8 mouse cellular contexts compared by ENCODE assay signal in genomic region chr17:27257345-27257744, GRCm38 (mm10). TPM values are rescaled to one million over a fixed set of nuclear protein-coding genes. Genes with fewer than 3 reads are reported as not detected.
DNase-seq lines count a peak whose midpoint lies in the region; ATAC-seq and TF ChIP-seq lines count a peak whose summit lies in the region.
"Had no signal": no experiment of that assay in that cellular context is flagged by ENCODE, and none has a peak within 500 bp of the region (broad histone marks: within the 10 kb centered on the region; RNA-seq: fewer than 3 reads in every experiment).

No protein-coding gene starts in this region.

- H3K27ac ChIP-seq in heart, adult 2 months = no peak overlapping the region
- H3K27ac ChIP-seq in lung, embryonic 14.5 days (ENCODE audit: low read depth) = no peak overlapping the region
- H3K27ac ChIP-seq in midbrain, embryonic 16.5 days (ENCODE audit: low read length) = no peak overlapping the region
- H3K27ac ChIP-seq: embryonic facial prominence, embryonic 12.5 days had no signal

- DNase-seq in heart, adult 2 months = no peak
- DNase-seq in heart, postnatal 36 days = no peak
- DNase-seq in lung, embryonic 14.5 days = peak; percentile 64
- no peak for DNase-seq in lung, postnatal 14 days
- peak; percentile 30 for DNase-seq in embryo, embryonic 10.5 days (ENCODE audit: low spot score)
- no peak for DNase-seq in thymus, adult 18-20 months

- peak; percentile 72 for TF ChIP-seq CTCF in heart, adult 2 months (IDR thresholded peaks at IDR 0.05)
- TF ChIP-seq CTCF in lung, embryonic 14.5 days (IDR thresholded peaks at IDR 0.05; ENCODE audit: low read depth) = peak; percentile 70

- H3K9ac ChIP-seq in heart, adult 2 months (ENCODE audit: low read depth, low read length) = no peak overlapping the region
- no peak overlapping the region for H3K9ac ChIP-seq in lung, embryonic 14.5 days
- H3K9ac ChIP-seq in midbrain, embryonic 16.5 days (ENCODE audit: low read depth, low read length) = no peak overlapping the region
- H3K9ac ChIP-seq: embryonic facial prominence, embryonic 12.5 days had no signal

- no peaks in the 10 kb centered on the region for H3K79me2 ChIP-seq in heart, adult 2 months (replicated peaks; ENCODE audit: control insufficient read depth, insufficient read depth, low read length)

- TF ChIP-seq EP300 in heart, adult 2 months (IDR thresholded peaks at IDR 0.05; ENCODE audit: insufficient read depth, low read depth, low read length) = no peak

- ATAC-seq in lung, embryonic 14.5 days (ENCODE audit: insufficient read depth) = no peak
- ATAC-seq in midbrain, embryonic 16.5 days = peak; percentile 54; the same call in 1 of the 2 replicates

- no peaks in the 10 kb centered on the region for H3K27me3 ChIP-seq in heart, adult 2 months (ENCODE audit: control insufficient read depth, insufficient read depth, low read length)
- no peaks in the 10 kb centered on the region for H3K27me3 ChIP-seq in lung, embryonic 14.5 days (ENCODE audit: insufficient read depth, low read length)
- no peaks in the 10 kb centered on the region for H3K27me3 ChIP-seq in midbrain, embryonic 16.5 days (ENCODE audit: control insufficient read depth, insufficient read depth, low read depth, low read length)
- H3K27me3 ChIP-seq: embryonic facial prominence, embryonic 12.5 days had no signal

- WGBS in heart, adult 2 months = 42% methylated on average over 7 of the region's 7 CpGs
- WGBS in lung, embryonic 14.5 days = 30% methylated on average over 7 of the region's 7 CpGs
- 37% methylated on average over 7 of the region's 7 CpGs for WGBS in midbrain, embryonic 16.5 days

- no peaks in the 10 kb centered on the region for H3K9me3 ChIP-seq in lung, embryonic 14.5 days (ENCODE audit: low read depth, low read length)
- no peaks in the 10 kb centered on the region for H3K9me3 ChIP-seq in midbrain, embryonic 16.5 days (replicated peaks; ENCODE audit: control insufficient read depth, low read length, poor library complexity, severe bottlenecking)

- no peak overlapping the region for H3K4me3 ChIP-seq in heart, adult 2 months
- H3K4me3 ChIP-seq in lung, embryonic 14.5 days (ENCODE audit: low read depth, low read length) = no peak overlapping the region
- no peak overlapping the region for H3K4me3 ChIP-seq in midbrain, embryonic 16.5 days (ENCODE audit: low read depth, low read length)
- H3K4me3 ChIP-seq: embryonic facial prominence, embryonic 12.5 days had no signal

- TF ChIP-seq POLR2A in heart, adult 2 months (IDR thresholded peaks at IDR 0.05; ENCODE audit: insufficient read depth, low read depth, low read length) = no peak

- no peaks in the 10 kb centered on the region for H3K36me3 ChIP-seq in heart, adult 2 months (ENCODE audit: control insufficient read depth, insufficient read depth, low read length)
- H3K36me3 ChIP-seq in lung, embryonic 14.5 days (ENCODE audit: insufficient read depth) = no peaks in the 10 kb centered on the region
- no peaks in the 10 kb centered on the region for H3K36me3 ChIP-seq in midbrain, embryonic 16.5 days (ENCODE audit: control insufficient read depth, insufficient read depth, low read length)
- H3K36me3 ChIP-seq: embryonic facial prominence, embryonic 12.5 days had no signal

- H3K4me2 ChIP-seq in lung, embryonic 14.5 days = no peak overlapping the region
- H3K4me2 ChIP-seq in midbrain, embryonic 16.5 days (ENCODE audit: low read length) = no peak overlapping the region
- H3K4me2 ChIP-seq: embryonic facial prominence, embryonic 12.5 days had no signal

- intact Hi-C loops in heart, adult 2 months (cut with DNase I) = loop anchor here (5.0 kb wide), 2 partner anchors 45 to 255 kb away; no protein-coding TSS in a partner anchor
- intact Hi-C loops in heart, postnatal 36 days (cut with DNase I) = loop anchor here (5.0 kb wide), 1 partner anchor 265 kb away; the partner anchor contains the start of gene Grm4

- H3K4me1 ChIP-seq in heart, adult 2 months (ENCODE audit: control insufficient read depth, insufficient read depth, low read length) = no peaks in the 10 kb centered on the region
- H3K4me1 ChIP-seq in lung, embryonic 14.5 days (ENCODE audit: insufficient read depth) = no peaks in the 10 kb centered on the region; the same call in 1 of the 2 replicates
- no peaks in the 10 kb centered on the region for H3K4me1 ChIP-seq in midbrain, embryonic 16.5 days (ENCODE audit: control insufficient read depth, insufficient read depth, low read length)
- H3K4me1 ChIP-seq: embryonic facial prominence, embryonic 12.5 days had no signal

RNA-seq across cellular contexts. Expression of gene Lemd2, which starts 53.1 kb away (rescaled TPM):
- 10 to 100 TPM; 30.0 to 31.4 TPM for total RNA-seq in heart, adult 2 months (2021)
- 38.3 and 39.5 TPM in 2 replicates for polyA plus RNA-seq in heart, adult 2 months (2012; rRNA removed)
- 10 to 100 TPM; 29.0 to 29.1 TPM for total RNA-seq in heart, postnatal 36 days (2021)
- polyA plus RNA-seq in lung, embryonic 14.5 days (2014; fragmentation: Nextera tagmentation; extraction: Ambion mirVana) = 18.1 and 20.4 TPM in 2 replicates
- 20.8 and 22.8 TPM in 2 replicates for polyA plus RNA-seq in midbrain, embryonic 16.5 days (2015; fragmentation: Nextera tagmentation; extraction: Ambion mirVana)

Comparison
In these comparisons a context has a peak if more than half of its experiments do, and no peak if none do; other contexts are left out.
1. DNase-seq: peak in lung, embryonic 14.5 days (single experiment) and embryo, embryonic 10.5 days (single experiment); none in heart, adult 2 months (0 of 2), heart, postnatal 36 days (0 of 2), lung, postnatal 14 days (single experiment) and thymus, adult 18-20 months (0 of 2).